Mouse (Mus musculus): ENCODE measurements around the gene Psd. TPM values are rescaled to one million over a fixed set of nuclear protein-coding genes. Genes with fewer than 3 reads are reported as not detected.

Gene Psd
- total RNA-seq, 2 experiments from 2014 or later: 1.7 to 2.1 TPM

Small RNA genes within 50 kb of the gene (microRNA-seq; reads per million reads assigned to microRNA genes)
- gene Mir146b: 0 reads per million in 2 experiments

Other genes with a start within 250 kb of the Psd start
- not detected for gene Elovl3, start 195.3 kb downstream of the Psd start, total RNA-seq (2021)
- not detected for gene Pitx3, start 178.8 kb downstream of the Psd start, total RNA-seq (2021)
- 10 to 100 TPM; 57.6 to 58.3 TPM for gene Gbf1, start 174.6 kb downstream of the Psd start, total RNA-seq (2021)
- 10 to 100 TPM; 15.1 to 15.2 TPM for gene Nfkb2, start 22.8 kb downstream of the Psd start, total RNA-seq (2021)
- gene Fbxl15, start 1.0 kb upstream of the Psd start, total RNA-seq (2021): 1 to 10 TPM; 5.5 to 7.2 TPM
- gene Cuedc2, start 11.5 kb upstream of the Psd start, total RNA-seq (2021): 100 to 1,000 TPM in 1 of 2 experiments, 10 to 100 TPM in 1; 98.8 to 108 TPM
- gene Mfsd13a, start 14.0 kb upstream of the Psd start, total RNA-seq (2021): 1 to 10 TPM; 3.1 to 4.2 TPM
- under 1 TPM in 1 of 2 experiments, not detected in 1; 0.18 TPM for gene 2310034G01Rik, start 23.1 kb upstream of the Psd start, total RNA-seq (2021)
- gene Actr1a, start 68.6 kb upstream of the Psd start, total RNA-seq (2021): 100 to 1,000 TPM; 126 to 130 TPM
- 10 to 100 TPM; 17.0 to 19.1 TPM for gene Sufu, start 69.7 kb upstream of the Psd start, total RNA-seq (2021)
- gene Trim8, start 174.5 kb upstream of the Psd start, total RNA-seq (2021): 10 to 100 TPM; 50.1 to 53.8 TPM
- gene Arl3, start 246.0 kb upstream of the Psd start, total RNA-seq (2021): 10 to 100 TPM; 29.6 to 31.1 TPM
- 1 to 10 TPM; 4.6 to 6.4 TPM for gene Sfxn2, start 246.2 kb upstream of the Psd start, total RNA-seq (2021)

Data from heart, postnatal 4 days (tissue).